ENCODE assay signal across 8 mouse cellular contexts in the genomic region with DNA sequence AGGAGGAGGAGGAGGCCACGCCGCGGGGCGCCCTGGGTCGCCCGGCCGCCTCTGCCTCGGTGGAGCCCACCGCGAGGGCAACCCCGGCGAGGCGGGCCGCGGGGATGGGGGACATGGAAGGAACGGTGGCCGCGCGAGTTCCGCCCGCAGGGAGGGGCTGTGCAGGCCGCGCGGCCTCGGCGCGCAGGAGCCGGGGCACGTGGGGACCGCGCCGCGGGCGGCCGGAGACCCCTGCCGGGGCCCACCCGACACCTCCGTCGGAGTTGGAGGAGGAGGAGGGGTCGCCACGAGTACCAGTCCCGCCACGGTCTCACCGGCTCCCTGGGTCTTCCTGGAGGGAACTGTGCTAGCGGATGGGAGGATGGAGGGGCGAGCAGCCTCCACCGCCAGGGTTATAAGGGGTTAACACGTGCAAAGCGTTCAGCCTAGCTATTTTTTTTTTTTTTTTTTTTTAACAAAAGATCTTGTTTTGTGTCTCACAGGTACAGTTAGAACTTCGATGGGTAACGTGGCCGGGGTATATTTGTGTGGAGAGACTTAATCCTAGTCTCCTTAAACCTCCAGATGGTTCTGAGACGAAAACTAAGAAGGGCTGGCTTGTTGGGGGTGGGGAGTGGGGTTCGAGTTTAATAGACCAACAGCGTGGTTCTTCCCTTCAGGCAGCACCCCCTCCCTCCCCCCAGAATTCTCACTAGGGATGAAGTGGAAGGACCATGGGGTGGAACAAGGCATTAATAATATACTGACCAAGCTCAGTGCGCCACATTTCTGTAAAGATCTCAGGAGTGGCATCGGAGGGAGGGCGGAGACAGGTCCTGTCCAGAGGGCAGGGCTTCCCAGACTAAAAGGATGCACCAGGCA. TPM values are rescaled to one million over a fixed set of nuclear protein-coding genes. Genes with fewer than 3 reads are reported as not detected.
DNase-seq lines count a peak whose midpoint lies in the region; ATAC-seq and TF ChIP-seq lines count a peak whose summit lies in the region.

No protein-coding gene starts in this region.

- H3K36me3 ChIP-seq in G1E (replicated peaks) = peaks cover 22% of the 10 kb centered on the region
- peaks cover 29% of the 10 kb centered on the region for H3K36me3 ChIP-seq in erythroblast, embryonic 14.5 days (ENCODE audit: control insufficient read depth)
- no peaks in the 10 kb centered on the region for H3K36me3 ChIP-seq in heart, postnatal 0 days (replicated peaks; ENCODE audit: control insufficient read depth, insufficient read depth, low read length)

- no peak for TF ChIP-seq CTCF in G1E (IDR thresholded peaks at IDR 0.05; ENCODE audit: low read depth, low read length)
- TF ChIP-seq CTCF in brain, embryonic 14.5 days (IDR thresholded peaks at IDR 0.05; ENCODE audit: borderline replicate concordance, extremely low read depth, insufficient read depth, insufficient read length) = no peak
- TF ChIP-seq CTCF in heart, postnatal 0 days (IDR thresholded peaks at IDR 0.05; ENCODE audit: low read depth) = no peak

- 0 out of 2 replicates have a peak, but pooled peaks have one; percentile 10 for ATAC-seq in G1E (ENCODE audit: extremely low read depth, insufficient number of reproducible peaks, low FRiP score, poor library complexity, severe bottlenecking)
- peak; percentile 69 for ATAC-seq in heart, postnatal 0 days (ENCODE audit: insufficient read depth, low read depth)

- TF ChIP-seq EP300 in heart, postnatal 0 days (IDR thresholded peaks at IDR 0.05; ENCODE audit: low read depth) = no peak

- peak overlapping the region; percentile 91 for H3K4me2 ChIP-seq in heart, postnatal 0 days (ENCODE audit: low read depth, low read length)

- H3K9ac ChIP-seq in heart, postnatal 0 days (replicated peaks; ENCODE audit: low read depth, low read length) = peak overlapping the region; percentile 75

- under 1% methylated on average over 51 of the region's 58 CpGs for WGBS in heart, postnatal 0 days

- H3K4me1 ChIP-seq in G1E (ENCODE audit: insufficient read depth, low read depth, low read length) = peaks cover 59% of the 10 kb centered on the region
- H3K4me1 ChIP-seq in erythroblast, embryonic 14.5 days (ENCODE audit: control insufficient read depth) = peaks cover 57% of the 10 kb centered on the region
- peaks cover 9% of the 10 kb centered on the region for H3K4me1 ChIP-seq in heart, postnatal 0 days (ENCODE audit: control insufficient read depth, insufficient read depth)

- H3K9me3 ChIP-seq in G1E (replicated peaks) = no peaks in the 10 kb centered on the region
- no peaks in the 10 kb centered on the region for H3K9me3 ChIP-seq in erythroblast, embryonic 14.5 days (ENCODE audit: control insufficient read depth, low read length)
- no peaks in the 10 kb centered on the region for H3K9me3 ChIP-seq in heart, postnatal 0 days (replicated peaks; ENCODE audit: control insufficient read depth, low read length)

- no peak for TF ChIP-seq POLR2A in brain, embryonic 14.5 days (IDR thresholded peaks at IDR 0.05; ENCODE audit: borderline replicate concordance, extremely low read depth, insufficient read depth, insufficient read length, poor library complexity, severe bottlenecking)

- DNase-seq in G1E (ENCODE audit: low spot score) = peak; percentile 61
- peak; percentile 73 for DNase-seq in brain, embryonic 14.5 days (ENCODE audit: low read depth)
- DNase-seq in heart, postnatal 0 days (ENCODE audit: low spot score) = peak; percentile 35
- DNase-seq in kidney, postnatal 4 days = peak; percentile 63 to 78
- DNase-seq in lung, postnatal 10 days = peak; percentile 56
- peak; percentile 62 for DNase-seq in retina, embryonic 14.5 days (ENCODE audit: low spot score)
- peak; percentile 70 for DNase-seq in yolk sac, embryonic 10.5 days (ENCODE audit: low spot score)

- no peaks in the 10 kb centered on the region for H3K27me3 ChIP-seq in G1E (ENCODE audit: insufficient read depth, low read length)
- H3K27me3 ChIP-seq in erythroblast, embryonic 14.5 days (ENCODE audit: control insufficient read depth) = peaks cover 7% of the 10 kb centered on the region
- no peaks in the 10 kb centered on the region for H3K27me3 ChIP-seq in heart, postnatal 0 days (ENCODE audit: control insufficient read depth, insufficient read depth, low read length)

- peak overlapping the region; percentile 94 for H3K4me3 ChIP-seq in G1E (ENCODE audit: low read depth, low read length)
- peak overlapping the region; percentile 94 for H3K4me3 ChIP-seq in erythroblast, embryonic 14.5 days (replicated peaks)
- peak overlapping the region; percentile 79 for H3K4me3 ChIP-seq in heart, postnatal 0 days (ENCODE audit: low read depth, low read length)

- peak overlapping the region; percentile 73 for H3K27ac ChIP-seq in heart, postnatal 0 days (ENCODE audit: low read depth)

RNA-seq across cellular contexts. Expression of a gene that starts 0.7 kb away (rescaled TPM):
- 541 and 552 TPM in 2 replicates for total RNA-seq in G1E (2014; fragmentation: Nextera tagmentation)
- 281 and 370 TPM in 2 replicates for total RNA-seq in G1E (2017)
- 199 and 223 TPM in 2 replicates for polyA plus RNA-seq in G1E (2012)
- polyA plus RNA-seq in brain, embryonic 14.5 days (2012; rRNA removed) = 201 and 274 TPM in 2 replicates
- 6.3 and 8.4 TPM in 2 replicates for polyA plus RNA-seq in erythroblast, embryonic 14.5 days (2012)
- 15.5 and 22.8 TPM in 2 replicates for total RNA-seq in heart, postnatal 0 days (2014; rRNA removed; ENCODE audit: low replicate concordance)
- 64.2 and 64.5 TPM in 2 replicates for polyA plus RNA-seq in heart, postnatal 0 days (2015; fragmentation: Nextera tagmentation; extraction: Ambion mirVana)

RNA-seq across cellular contexts. Expression of a gene that starts 32.3 kb away (rescaled TPM):
- total RNA-seq in G1E (2014; fragmentation: Nextera tagmentation) = 17.4 and 23.5 TPM in 2 replicates
- 2.6 and 3.2 TPM in 2 replicates for total RNA-seq in G1E (2017)
- 43.1 and 53.2 TPM in 2 replicates for polyA plus RNA-seq in G1E (2012)
- 28.5 and 40.6 TPM in 2 replicates for polyA plus RNA-seq in brain, embryonic 14.5 days (2012; rRNA removed)
- polyA plus RNA-seq in erythroblast, embryonic 14.5 days (2012) = 0.29 and 0.31 TPM in 2 replicates
- 3.0 and 15.5 TPM in 2 replicates for total RNA-seq in heart, postnatal 0 days (2014; rRNA removed; ENCODE audit: low replicate concordance)
- 26.3 and 27.2 TPM in 2 replicates for polyA plus RNA-seq in heart, postnatal 0 days (2015; fragmentation: Nextera tagmentation; extraction: Ambion mirVana)

Comparison
In these comparisons a context has a peak if more than half of its experiments do, and no peak if none do; other contexts are left out.
1. Peak in every context shown above with its lines: DNase-seq, ATAC-seq, H3K4me3 ChIP-seq and H3K27ac ChIP-seq.
2. RNA of a gene that starts 32.3 kb away (polyA plus RNA-seq): 43.1 to 53.2 TPM in G1E, 28.5 to 40.6 TPM in brain, embryonic 14.5 days and 26.3 to 27.2 TPM in heart, postnatal 0 days; 0.29 to 0.31 TPM in erythroblast, embryonic 14.5 days; every median in the first group is over 10 times any median in the second.